Mouse (Mus musculus) heart, adult 18-20 months (tissue): ENCODE results near the gene Tmprss3. TPM values are rescaled to one million over a fixed set of nuclear protein-coding genes. Genes with fewer than 3 reads are reported as not detected.

Experiments used
- DNase-seq, 2 experiments: peaks; one replicate each; pipeline ENCODE4 v3.0.0; 2021 to 2022; ENCODE audit warnings: mixed read lengths in 1 of 2
- total RNA-seq, 2 experiments: library from RNA; stranded (reverse); gene quantifications; 2 replicates each; pipeline ENCODE4 v1.2.3; 2021

The Tmprss3 gene
- total RNA-seq, 2 experiments from 2014 or later: not detected

GRCm38 (mm10) chr17:31193360-31193759, 5.4 kb downstream of the Tmprss3 start:
- no peak for DNase-seq

DNA sequence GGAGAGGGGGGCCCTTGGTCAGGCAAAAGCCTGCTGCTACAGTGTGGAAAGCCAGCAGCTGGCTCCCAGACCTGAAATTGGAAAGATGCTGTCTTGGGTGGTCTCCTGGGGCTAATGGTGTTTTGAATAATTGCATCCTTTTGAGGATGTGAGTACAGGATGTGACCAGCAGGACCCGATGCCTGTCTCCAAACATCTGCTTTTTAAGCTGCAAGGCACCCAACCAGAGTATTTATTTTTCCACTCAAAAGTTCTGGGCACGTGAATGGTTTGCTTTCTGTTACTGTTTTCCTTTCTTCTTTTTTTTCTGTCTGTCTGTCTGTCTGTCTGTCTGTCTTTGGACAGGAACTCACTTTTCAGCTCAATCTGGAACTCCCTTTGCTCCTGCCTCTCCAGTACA, 6.1 kb downstream of the Tmprss3 start:
- DNase-seq: no peak

GRCm38 (mm10) chr17:31191825-31192224, 7.0 kb downstream of the Tmprss3 start:
- no peak for DNase-seq

DNA sequence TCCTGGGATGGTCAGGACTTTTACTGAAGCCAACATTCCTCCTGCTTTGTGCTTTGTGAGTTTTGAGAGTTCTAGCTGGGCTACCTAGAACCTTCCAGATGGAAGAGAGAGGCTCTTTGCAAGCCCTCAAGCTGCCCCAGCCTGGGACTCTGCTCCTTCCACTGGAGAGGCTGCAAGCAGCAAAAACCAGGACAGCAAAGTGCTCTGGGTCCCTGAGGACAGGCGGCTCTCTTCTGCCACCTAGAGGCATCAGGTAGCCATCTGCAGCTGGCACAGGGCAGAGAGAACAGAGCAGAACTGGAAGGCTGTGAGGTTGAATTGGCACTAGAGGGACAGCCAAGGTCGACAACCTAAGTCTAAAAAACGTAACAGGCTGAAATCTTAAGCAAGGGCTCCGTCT, 11.4 kb downstream of the Tmprss3 start:
- peak; percentile 55 to 77 for DNase-seq

GRCm38 (mm10) chr17:31184269-31184990, 14.3 kb downstream of the Tmprss3 start:
- DNase-seq: no peak

DNA sequence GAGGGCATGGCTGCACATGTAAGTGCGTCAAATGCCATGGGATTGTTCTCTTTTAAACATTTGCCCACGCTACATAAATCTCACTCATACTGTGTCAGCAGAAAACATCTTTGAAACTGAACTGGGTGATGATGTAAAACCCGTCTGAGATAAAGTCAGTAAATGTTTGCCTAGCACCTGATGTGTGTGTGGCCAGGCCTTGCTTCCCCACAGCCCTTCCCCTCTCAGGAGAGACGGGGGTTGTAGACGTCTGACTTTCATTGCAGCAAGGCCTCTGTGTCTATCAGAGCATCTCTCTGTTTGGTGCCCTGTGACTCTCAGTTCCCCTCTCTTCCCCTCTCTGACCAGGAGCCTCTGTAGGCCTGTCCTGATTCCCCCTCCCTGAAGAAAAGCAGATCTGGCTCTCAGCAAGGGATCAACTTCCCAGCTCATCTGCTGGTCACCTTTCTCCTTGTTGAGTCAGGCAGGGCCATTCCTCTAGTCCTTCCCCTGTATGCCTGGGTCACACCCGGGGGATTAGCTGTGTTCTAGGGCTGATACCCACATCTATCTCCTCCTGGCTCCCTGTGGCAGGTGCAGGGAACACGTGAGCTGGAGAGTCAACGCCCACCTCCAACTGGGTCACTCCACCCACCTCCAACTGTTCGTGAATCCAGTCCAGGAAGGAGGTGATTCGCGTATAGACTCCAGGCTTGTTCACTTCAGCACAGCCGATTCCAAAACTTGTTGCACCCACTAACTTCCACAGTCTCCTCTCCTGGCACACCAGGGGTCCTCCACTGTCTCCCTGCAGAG, 15.4 kb downstream of the Tmprss3 start:
- DNase-seq: no peak

- DNase-seq: no peak
These were observed 17.3 kb downstream of the Tmprss3 start for GRCm38 (mm10) chr17:31181490-31181889.

- no peak for DNase-seq
These were observed 22.5 kb downstream of the Tmprss3 start for GRCm38 (mm10) chr17:31176321-31176720.

DNA sequence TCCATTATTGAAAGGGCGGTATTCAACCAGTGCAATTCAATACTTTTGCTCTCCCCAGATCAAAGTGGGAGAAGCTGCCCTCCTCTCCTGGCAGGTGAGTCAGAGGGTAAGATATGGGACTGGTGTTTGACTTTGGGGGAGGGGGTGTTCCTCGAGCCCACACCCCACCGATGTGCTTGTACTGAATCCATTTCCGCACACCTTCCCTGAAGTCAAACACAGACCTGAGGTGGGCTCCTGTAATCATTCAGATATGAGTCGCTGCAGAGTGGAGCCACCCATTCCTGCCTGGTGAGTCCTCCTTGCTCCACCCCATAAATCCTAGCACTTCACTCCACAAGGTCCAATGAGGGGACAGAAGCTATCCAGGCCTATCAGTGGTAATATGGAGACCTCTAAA, 29.0 kb downstream of the Tmprss3 start:
- no peak for DNase-seq

DNA sequence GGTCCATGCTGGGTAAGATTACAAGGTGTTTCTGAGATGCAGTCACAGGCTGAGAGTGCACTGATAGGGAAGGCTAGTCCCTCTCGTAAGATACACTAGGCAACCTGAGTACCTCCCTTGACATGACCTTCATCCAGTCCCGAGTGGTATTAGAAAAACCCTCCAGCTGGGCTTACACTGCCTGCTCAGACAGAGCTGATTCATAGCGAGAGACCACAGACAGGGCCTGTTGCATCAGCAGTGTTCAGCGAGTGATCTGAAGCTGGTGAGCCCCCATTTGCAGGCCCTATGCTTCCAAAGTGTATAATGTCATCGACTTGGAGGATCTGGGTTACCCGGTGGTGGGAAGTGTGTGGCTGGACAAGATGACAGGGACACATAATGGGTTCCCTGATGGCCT, 33.6 kb downstream of the Tmprss3 start, which contains the start of gene Tff1:
Gene Tff1 (minus strand): TSS at position 151 of the 400 bp plus-strand sequence.
- DNase-seq: no peak

- DNase-seq: no peak
These were observed 35.0 kb downstream of the Tmprss3 start for GRCm38 (mm10) chr17:31163821-31164220.

- DNase-seq: no peak
These were observed 36.2 kb downstream of the Tmprss3 start for GRCm38 (mm10) chr17:31162607-31163006.

DNA sequence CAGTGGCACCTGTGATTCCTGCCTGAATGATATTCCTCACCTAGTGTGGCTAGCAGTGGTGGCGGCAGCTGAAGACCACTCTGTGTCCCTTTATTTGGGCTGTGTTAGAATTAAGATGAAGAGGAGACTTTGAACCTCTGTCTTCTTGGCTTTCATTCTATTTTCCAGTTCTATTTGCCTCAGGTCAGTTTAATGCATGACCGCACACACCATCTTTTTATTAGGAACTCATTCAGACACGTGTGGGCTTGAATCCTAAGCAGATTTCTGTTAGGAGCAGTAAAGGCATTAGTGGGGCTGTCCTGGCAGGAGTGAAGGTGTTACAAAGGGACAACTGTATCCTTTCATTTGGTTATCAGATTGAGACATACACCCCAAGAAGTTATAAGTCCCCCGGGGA, 38.5 kb downstream of the Tmprss3 start:
- no peak for DNase-seq

DNA sequence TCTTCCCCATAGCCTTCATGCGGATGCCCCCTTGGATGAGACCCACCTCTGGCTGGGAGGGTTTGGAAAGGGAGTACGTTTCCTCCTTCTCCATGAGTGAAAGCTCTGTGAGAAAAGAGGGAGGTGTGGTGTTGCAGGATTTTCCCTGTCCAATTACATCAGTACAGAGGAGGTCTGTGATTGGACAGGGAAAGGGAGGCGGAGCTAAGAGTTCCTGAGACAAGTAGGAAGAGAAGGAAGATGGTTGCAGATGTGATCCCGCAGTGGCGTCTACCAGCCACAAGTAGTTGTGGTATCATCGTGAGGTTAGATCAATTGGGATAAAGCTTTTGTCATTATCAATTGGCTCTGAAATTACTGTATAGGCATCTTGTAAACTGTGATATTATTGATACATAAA, 40.9 kb downstream of the Tmprss3 start:
- DNase-seq: no peak

- DNase-seq: no peak
These were observed 45.0 kb downstream of the Tmprss3 start for GRCm38 (mm10) chr17:31153785-31154184.

- DNase-seq: no peak
These were observed 45.7 kb downstream of the Tmprss3 start for GRCm38 (mm10) chr17:31152966-31153499.

- DNase-seq: no peak
These were observed 46.3 kb downstream of the Tmprss3 start for GRCm38 (mm10) chr17:31152512-31152911.

DNA sequence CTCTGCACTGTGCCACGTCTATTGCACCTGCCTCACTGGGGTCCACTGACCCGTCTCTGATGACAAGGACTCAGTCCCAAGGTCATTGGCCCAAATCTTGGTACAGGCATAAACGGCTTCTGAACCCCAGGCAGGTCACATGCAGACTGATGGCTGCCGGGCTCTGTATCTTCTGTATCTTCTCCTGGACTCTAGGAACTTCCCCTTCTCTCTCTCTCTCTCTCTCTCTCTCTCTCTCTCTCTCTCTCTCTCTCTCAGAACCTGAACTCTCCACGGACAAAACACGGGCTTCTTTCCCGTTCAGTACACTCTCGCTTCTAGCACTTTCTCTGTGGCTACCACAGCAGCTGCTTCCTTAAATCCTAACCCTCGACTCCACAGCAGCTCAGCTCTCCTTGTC, 52.8 kb downstream of the Tmprss3 start:
- DNase-seq: no peak

DNA sequence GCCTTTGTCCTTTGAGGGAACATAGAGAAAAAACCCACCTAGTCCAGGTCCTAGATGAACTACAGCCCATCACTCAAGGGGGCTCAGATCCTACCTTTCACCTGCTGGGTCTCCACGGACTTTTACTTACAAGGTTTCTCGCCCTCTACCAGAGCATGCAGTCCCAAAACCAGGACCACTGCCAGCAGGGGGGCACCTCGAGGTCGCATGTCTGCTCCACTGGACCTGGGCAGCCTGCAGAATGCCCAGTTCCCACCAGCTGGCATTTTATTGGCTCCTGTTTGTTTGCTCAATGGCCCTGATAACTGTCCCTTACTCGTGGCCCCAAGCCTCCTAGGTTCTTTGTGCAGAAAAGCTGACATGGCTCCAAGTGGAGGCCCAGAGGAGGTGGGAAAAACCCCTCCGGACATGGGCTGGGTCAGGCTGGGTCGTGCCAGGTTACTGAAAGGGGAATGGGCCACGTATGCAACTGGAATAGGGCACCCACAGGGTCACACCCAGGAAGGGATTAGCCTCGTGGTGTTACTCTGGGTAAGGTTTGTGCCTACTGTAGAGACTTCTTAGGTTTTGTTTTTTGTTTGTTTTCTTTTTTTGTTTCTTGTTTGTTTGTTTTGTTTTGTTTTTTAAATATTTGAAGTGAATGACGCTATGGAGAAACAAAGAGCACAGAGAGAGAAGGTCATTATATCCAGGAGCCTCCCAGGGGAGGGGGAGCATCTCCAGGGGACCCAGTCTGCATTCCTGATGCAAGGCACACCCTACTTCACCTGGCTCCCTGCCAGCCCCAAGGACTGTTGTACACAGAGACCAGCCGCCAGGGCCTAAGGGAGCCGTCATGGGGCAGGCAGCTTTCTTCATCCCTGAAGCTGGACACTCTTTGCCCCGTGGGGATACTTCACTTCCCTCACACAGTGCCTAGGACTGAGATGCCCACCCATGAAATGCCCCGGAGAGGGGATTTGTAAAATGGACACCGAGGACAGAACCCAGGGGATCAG, 54.4 kb downstream of the Tmprss3 start, which contains the start of gene Tff2:
Gene Tff2 (minus strand): TSS at position 243 of the 998 bp plus-strand sequence.
- no peak for DNase-seq

DNA sequence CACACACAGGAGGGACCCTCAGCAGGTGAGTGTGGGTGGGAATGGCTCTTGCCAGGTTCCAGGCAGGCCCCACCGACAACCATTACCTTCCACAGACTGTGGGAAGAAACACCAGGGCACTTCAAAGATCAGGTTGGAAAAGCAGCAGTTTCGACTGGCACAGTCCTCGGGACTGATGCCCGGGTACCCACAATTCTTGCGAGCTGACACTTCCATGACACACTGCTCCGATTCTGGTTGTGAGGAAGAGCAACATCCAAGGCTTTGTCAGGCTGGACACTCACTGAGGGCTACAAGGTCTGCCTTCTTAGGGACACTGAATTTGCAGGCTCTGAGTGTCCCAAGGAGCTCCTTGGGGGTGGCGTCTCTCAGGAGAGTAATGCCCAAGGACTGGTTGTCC, 56.7 kb downstream of the Tmprss3 start:
- no peak for DNase-seq

DNA sequence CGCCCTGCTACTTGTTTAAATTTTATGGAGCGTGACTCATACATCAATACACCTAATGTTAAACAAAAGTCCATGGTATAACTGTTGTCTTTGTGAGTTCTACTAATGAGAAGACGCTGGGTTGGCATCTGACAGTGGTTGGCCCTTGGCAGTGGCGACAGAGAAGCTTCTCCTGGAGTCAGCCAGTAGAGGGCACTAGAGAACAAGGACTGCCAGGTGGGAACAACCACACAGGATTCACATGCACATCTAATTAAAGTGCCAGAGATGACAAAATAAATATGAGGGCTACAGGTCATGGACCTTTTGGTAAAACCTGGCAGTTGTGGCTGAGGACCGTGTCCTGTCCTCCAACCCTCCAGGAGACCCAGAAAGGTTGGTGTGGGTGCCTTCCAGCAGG, 60.4 kb downstream of the Tmprss3 start:
- peak; percentile 57 to 74 for DNase-seq

GRCm38 (mm10) chr17:31136821-31137220, 62.0 kb downstream of the Tmprss3 start:
- no peak for DNase-seq
